Mouse (Mus musculus): ENCODE measurements around the gene Gng7.

DNA sequence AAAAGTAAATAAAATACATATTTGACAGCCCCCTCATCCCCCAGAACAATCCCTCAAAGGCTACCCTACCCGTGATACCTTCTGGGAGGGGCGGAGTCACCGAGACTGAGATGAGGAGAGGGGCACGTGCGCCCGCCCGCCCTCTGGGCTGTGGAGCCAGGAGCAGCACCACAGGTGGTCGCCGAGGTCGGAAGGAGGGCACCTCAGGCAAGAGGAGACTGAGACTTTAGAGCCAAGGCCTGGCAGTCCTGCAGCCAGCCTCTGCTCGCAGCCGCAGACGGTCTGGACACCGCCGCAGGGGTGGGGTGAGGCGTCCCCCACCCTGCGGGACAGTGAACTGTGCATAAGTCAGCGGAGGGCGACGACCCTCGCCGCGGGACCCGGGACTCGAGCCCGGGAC is 83.0 kb downstream of the Gng7 start:
- TF ChIP-seq CTCF (IDR thresholded peaks at IDR 0.05; ENCODE audit: low read depth), result no peak
- no peak for TF ChIP-seq EP300 (IDR thresholded peaks at IDR 0.05; ENCODE audit: low read depth)
